Mouse (Mus musculus) heart, postnatal 25 days (tissue): ENCODE data around the gene Cnnm3. TPM values are rescaled to one million over a fixed set of nuclear protein-coding genes. Genes with fewer than 3 reads are reported as not detected.
"Not testable (repeated sequence)": the region's sequence is repeated elsewhere in the genome, so short reads cannot be mapped to it uniquely, and the experiment has no call there.

ENCODE experiments used
- DNase-seq: peaks from one replicate; pipeline ENCODE4 v3.0.0; 2022; ENCODE audit warnings: low spot score
- intact Hi-C: fragments of 180-260 bp; cut with DNase I; formaldehyde crosslinking; loops from one replicate; pipeline ENCODE4 v1.15.1; 2025
- total RNA-seq, 2 experiments: library from RNA; stranded (reverse); gene quantifications; 2 replicates each; pipeline ENCODE4 v1.2.3; 2021

Gene Cnnm3
- total RNA-seq, 2 experiments from 2014 or later = 14.7 to 15.7 TPM

DNA sequence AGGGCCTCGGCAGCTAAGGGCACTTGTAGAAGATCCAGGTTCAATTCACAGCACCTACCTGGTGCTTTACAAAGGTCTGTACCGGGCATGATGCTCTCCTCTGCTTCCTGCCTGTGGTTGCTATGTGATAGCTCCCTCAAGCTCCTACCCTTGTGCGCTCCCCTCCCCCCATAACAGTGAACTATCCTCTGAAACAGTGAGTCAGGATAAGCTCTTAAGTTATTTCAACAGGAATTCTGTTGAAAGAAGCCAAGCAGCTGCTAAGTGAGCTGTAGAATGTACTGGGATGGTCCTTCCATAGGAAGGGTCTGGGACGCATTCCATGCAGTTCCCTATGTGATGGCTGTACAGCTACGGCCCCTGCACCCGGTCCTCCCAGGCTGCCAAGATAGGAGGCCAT lies 21.9 kb downstream of the Cnnm3 start:
- intact Hi-C loops = no loop called here
- no peak for DNase-seq

DNA sequence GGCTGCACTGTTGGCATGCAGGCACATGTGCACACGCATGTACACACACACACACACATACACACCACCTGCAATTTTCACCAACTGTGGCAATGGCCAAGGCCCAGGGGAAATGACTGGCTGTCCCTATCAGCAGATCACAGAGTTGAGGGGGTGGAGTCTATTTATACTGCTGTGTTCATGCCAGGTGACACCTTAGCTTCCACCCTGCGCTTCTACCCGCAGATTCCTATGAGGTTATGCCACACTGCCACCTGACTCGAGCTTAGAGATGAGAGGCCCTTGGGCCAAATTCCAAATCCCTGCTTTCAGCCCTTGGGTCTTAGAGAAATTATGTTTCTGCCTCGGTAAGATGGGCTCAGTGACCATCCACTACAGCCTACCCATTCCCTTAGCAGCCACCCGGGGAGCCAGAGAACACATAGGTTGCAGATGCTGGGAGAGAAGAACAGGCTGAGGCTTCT lies 23.0 kb downstream of the Cnnm3 start:
- intact Hi-C loops = no loop called here

DNA sequence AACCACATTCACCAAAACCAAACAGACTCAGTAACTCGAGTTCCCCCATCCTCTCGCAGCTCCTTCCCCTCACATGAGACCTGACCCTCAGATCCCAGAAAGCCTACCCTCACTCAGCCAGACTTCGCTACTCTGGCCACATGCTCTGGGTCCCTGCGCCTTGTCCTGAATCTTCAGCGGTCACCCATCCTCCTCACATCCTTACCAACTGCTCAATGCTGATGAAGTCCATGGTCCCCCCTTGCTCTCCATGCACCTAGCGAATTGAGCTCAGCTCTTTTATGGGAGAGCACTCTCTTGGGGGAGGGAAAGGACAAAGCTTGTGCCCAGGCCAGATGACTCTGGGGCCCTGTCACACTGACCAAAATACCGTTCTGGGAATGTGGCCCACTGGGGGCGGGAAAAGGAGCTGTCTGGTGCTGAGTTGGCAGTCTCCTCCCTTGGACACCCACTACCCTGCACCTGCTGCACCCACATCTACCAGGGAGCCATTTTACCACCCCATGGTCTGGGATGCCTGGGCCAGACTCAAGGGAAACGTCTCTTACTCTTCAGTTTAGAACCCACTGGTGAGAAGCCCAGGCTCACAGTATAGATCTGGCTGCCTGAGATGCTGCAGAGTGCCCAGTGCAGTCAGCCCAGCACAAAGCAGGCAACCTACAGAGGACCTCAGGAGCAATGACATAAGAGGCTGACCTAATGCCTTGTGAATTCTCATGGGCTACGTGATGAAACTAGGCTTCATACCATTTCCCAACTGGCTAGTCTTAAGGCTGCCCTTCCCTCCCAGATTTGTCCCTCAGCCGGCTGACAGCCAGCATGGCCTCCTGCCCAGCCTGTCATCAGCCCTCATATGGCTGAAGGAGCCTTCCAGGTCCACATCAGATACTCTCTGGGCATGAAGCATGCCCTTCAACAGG lies 24.1 kb downstream of the Cnnm3 start:
- intact Hi-C loops = no loop called here
- DNase-seq = peak; percentile 31

More for the DNA sequence above, 23.0 kb downstream of the Cnnm3 start:
- DNase-seq = no peak

DNA sequence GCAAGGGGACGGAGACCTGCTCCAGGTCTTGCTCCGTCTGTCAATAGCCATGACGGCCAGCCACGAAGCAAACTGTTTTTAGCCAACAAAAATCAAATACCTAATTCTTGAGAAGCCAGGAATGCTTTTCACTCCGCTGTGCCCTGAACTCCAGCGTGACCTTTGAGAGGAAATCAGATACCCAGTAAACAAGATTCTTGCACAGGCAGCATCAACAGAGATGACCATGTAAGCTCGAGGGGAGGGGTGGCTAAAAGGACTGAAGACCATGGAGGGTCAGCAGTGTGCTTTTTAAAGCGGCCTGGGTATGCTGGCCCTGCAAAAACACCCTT lies 24.7 kb downstream of the Cnnm3 start:
- intact Hi-C loops = no loop called here

DNA sequence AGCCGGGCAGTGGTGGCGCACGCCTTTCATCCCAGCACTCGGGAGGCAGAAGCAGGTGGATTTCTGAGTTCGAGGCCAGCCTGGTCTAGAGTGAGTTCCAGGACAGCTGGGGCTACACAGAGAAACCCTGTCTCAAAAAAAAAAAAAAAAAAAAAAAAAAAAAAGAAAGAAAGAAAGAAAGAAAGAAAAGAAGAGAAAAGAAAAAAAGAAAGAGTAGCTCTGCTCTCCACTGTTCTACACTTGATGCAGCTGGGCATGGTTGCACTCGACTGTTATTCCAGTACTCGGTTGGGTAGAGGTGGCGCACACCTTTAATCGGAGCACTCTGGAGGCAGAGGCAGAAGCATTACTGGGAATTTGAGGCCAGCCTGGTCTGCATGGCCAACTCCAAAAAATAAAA lies 25.1 kb downstream of the Cnnm3 start, which contains the start of gene Ankrd23:
TSS of gene Ankrd23 (minus strand) at position 101 of the 400 bp plus-strand sequence.
- intact Hi-C loops, DNase-seq: not testable (repeated sequence)

More for the DNA sequence above, 24.7 kb downstream of the Cnnm3 start:
- DNase-seq = no peak

DNA sequence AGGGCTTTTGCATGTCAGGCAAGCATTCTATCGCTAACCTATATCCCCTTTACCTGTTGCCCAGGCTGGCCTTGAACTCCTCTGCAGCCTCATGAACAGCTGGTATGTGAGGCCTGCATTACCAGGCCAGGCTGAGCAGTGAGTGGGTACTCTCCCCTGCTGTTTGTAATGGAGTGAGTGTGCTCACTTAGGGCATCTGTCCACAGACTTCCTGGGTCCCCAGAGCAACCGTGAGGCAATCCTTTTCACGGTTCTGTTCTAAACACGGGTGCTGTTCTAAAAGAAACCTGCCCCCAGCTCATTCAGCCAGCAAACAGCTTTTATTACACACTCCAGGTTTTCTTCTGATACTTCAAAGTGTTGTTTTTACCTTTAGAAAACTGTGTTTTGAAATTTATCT lies 27.1 kb downstream of the Cnnm3 start:
- DNase-seq = no peak
- intact Hi-C loops = no loop called here

DNA sequence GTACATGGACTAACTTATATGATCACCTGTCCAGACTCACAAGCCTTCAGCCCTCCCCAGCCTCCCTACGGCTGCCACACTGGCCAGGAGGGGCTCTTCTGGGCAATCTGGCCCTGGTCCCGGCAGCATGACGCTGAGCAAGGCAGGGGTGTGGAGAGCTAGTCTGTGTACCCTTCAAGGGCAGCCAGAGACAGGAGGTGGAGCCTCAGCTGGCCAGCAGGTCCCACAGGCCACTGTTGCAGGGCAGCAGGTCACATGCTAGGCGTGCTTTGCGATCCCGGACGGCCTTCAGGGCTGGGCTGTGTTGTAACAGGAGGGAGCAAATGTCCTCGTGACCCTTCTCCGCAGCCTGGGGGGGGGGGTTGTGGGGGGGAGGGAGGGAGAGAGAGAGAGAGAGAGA lies 27.5 kb downstream of the Cnnm3 start, which contains the start of gene Gm42417:
TSS of gene Gm42417 (minus strand) at position 244 of the 400 bp plus-strand sequence.
- peak; percentile 63 for DNase-seq
- intact Hi-C loops = no loop called here

DNA sequence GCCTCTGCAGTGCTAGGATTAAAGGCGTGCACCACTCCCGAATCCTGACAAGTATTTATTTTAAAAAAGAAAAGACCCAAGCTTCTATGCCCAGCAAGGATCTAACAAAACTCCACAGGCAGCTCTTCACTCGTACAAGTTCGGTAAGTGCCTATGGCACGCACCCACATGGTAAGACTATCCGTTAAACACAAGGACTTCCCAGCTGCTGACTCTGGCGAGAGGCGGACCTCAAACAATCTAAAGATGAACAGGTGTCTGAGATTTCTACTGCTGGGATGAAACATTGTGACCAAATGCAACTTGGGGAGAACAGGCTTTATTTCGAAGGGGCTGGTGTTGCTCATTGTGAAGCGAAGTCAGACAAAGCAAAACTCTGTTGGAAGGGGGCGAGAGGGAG lies 28.5 kb downstream of the Cnnm3 start:
- DNase-seq = no peak
- intact Hi-C loops = no loop called here

DNA sequence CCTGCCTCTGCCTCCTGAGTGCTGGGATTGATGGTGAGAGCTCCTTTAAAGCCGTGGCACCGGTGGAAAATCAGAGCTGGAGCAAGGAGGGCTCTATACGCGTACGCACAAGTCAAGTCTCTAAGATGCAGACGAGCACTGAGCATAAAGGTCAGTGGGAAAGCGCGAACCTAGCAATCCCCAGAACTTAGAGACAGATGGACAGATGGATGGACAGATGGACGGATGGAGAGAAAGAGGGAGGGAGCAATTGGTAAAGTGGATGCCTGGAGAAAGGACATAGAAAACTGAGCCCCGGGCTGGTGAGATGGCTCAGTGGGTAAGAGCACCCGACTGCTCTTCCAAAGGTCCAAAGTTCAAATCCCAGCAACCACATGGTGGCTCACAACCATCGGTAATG lies 29.1 kb downstream of the Cnnm3 start:
- intact Hi-C loops = no loop called here
- DNase-seq = no peak

DNA sequence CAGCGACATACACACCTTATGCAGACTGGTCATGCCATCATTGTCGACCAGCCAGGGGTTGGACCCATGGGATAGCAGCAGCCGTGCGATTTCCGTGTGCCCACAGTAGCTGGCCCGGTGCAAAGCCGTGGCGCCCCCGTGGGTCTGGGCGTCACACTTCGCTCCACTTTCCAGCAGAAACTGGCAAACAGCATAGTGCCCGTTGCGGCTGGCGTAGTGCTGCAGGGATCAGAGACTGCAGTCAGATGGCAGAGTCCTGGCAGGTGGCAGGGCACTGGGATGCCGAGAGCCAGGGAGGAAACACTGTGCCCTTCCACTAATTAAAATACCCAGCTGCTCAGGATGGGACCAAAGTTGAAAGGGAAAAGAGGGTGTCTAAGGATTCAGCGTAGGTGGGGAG lies 30.2 kb downstream of the Cnnm3 start:
- intact Hi-C loops = no loop called here
- DNase-seq = no peak

DNA sequence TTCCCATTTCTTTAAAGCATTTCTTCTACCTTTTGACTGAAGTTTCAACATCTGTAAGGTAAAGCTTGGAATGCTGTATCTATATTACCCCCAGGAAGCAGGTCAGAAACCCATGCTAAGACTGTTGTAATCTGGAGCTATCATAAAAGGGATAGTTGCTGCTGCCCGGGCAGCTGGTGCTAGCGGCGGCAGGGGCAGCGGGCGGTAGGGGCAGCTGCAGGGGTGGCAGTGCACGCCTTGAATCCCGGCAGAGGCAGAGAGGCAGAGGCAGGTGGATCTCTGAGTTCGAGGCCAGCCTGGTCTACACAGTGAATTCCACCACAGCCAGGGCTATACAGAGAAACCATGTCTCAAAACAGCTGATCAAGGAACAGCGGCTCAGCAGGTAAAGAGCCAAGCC lies 31.3 kb downstream of the Cnnm3 start:
- intact Hi-C loops = no loop called here
- DNase-seq = no peak

DNA sequence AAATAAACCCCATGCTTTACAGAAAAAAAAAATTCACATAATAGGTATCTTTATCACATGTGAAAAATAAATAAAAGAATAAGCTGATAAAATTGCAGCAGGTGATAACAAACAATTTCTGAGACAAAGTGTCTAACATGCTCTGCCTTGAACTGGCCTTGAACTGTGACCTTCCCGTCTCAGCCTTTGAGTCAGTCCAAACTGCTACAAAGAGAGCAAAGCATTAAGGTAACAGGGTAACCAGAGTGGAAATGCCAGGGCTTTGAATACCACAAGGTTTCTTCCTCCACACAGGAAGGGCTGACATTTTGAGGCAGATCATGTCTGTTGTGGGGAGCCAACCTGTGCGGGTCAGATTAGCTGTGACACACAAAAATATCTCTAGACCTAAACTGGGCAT lies 33.7 kb downstream of the Cnnm3 start:
- DNase-seq = no peak
- intact Hi-C loops = loop anchor here (2.0 kb wide), 1 partner anchor 31 kb away; no protein-coding TSS in a partner anchor

DNA sequence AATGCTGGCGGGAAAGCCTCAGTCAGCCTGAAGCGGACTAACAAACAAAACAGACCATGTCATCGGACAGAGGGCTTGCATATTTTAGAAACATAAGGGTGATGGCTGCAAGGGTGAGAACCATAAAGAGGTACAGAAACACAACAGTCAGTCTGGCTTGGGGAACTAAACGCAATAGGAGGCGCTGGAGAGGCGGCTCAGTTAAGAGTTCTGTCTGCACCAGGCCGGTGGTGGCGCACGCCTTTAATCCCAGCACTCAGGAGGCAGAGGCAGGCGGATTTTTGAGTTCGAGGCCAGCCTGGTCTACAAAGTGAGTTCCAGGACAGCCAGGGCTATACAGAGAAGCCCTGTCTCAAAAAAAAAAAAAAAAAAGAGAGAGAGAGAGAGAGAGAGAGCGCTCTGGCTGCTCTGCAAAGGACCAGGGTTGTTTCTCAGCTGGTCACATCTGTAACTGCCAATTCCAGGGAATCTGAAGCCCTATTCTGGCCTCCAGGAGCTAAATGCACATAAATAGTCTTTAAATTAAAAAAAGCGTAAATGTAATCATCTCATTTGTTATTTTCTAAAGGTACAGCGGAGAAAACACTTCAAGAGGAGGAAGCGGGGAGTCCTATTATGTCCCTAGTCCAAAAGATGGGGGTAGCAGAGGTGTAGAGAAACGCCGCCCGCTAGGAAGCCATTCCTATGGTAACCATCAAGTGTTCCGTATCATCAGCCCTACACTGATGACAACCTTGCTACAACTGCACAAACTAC lies 34.4 kb downstream of the Cnnm3 start:
- no peak for DNase-seq
- intact Hi-C loops = loop anchor here (2.0 kb wide), 2 partner anchors 31 to 119 kb away; no protein-coding TSS in a partner anchor

DNA sequence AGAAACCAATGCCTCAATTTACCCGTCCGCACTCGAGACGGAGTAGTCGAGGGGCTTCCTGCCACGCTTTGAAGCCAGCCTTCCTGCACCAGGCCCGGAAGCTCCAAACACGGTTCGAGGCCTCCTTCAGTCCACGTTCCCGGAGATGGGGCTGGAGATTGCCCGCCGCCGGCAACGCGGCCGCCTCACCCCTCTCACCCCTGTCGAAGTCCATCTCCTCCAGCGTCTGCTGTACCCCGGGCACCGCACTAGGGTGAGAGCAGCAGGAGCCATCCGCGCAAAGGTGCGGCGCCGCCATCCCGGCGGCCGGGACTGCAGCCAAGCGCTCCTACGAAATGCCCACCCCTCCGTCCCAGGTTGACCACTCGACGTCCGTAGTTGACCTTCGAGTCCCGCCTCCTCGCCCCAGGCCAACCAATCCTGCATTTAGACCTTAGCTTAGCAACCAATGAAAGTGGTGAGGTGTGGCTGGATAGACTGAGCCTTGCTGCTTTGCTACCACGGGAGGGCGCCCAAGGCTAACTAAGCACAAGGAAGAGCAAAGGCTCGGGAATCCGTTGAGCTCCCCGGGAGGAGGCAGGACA lies 35.3 kb downstream of the Cnnm3 start, which contains the start of gene Ankrd39:
TSS of gene Ankrd39 (minus strand) at position 558 of the 584 bp plus-strand sequence.
- intact Hi-C loops = loop anchor here (1.0 to 2.0 kb wide), 2 partner anchors 88 to 118 kb away; no protein-coding TSS in a partner anchor
- peak; percentile 97 for DNase-seq

DNA sequence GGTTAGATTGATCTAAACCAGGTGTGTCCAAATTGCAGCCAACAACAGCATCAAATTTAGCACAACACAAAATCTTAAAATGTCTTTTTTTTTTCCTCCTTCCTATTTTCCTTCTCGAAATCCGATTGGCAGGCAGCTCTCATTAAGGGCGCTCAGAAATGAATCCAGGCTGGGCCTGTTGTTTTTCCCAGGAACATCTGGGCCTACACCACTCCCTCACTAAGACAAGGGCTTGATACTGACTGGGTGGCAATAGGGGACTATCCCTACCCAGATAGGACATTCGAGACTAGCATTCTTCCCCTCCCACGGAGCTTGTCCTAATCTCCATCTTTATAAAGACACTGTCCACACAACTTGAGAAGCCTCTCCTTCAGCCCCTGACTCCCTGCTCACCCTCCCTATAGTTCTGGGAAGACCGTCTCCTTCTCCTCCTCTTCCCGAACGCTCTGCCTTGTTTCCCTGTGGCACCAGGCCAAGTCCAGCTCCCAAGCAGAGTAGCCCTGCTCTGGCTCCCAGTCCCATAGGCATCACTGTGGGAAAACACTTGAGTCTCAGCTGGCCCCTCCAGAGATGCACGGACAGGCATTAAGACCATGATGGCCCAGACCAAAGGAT lies 36.4 kb downstream of the Cnnm3 start:
- no peak for DNase-seq
- intact Hi-C loops = loop anchor here (1.0 to 2.0 kb wide), 3 partner anchors 87 to 137 kb away; no protein-coding TSS in a partner anchor

DNA sequence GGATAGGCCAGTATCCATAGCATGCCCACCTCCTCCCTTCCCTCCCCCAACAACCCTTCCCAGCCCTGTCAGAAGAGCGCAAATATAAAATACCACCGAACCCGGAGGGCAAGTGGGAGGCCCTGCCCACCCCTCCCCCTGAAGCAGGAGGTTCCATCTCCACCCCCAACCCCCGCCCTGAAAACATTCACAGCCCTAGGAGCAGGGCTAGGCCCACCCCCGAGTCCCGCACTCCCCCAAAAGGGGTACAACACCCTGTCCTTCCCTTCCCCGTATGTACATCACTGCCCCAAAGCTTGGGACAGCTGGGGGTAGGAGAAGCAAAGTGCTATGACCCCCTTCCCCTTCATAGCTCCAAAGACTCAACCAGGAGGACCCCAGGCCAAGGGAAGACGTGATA lies 37.1 kb downstream of the Cnnm3 start:
- intact Hi-C loops = loop anchor here (2.0 kb wide), 1 partner anchor 136 kb away; no protein-coding TSS in a partner anchor
- no peak for DNase-seq

DNA sequence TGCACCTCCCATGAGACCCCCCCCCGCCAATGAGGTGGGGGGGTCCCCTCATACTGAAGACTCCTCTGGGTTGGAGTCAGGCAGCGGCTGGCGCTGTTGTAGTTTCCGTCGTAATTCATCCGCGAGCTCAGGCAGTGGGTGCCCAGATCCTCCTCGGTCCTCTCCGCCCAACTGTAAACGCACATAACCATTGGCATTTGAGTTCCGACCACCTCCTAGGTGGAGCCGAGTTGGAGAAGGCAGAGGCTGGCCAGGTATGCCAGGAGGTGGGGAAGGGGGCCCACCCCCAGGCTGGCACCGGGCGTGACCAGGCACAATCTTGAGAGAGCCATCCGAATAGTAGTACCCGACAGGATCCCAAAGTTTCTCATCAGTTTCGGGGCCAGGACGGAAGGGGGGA lies 37.8 kb downstream of the Cnnm3 start:
- intact Hi-C loops = loop anchor here (2.0 kb wide), 1 partner anchor 135 kb away; no protein-coding TSS in a partner anchor
- DNase-seq = no peak

DNA sequence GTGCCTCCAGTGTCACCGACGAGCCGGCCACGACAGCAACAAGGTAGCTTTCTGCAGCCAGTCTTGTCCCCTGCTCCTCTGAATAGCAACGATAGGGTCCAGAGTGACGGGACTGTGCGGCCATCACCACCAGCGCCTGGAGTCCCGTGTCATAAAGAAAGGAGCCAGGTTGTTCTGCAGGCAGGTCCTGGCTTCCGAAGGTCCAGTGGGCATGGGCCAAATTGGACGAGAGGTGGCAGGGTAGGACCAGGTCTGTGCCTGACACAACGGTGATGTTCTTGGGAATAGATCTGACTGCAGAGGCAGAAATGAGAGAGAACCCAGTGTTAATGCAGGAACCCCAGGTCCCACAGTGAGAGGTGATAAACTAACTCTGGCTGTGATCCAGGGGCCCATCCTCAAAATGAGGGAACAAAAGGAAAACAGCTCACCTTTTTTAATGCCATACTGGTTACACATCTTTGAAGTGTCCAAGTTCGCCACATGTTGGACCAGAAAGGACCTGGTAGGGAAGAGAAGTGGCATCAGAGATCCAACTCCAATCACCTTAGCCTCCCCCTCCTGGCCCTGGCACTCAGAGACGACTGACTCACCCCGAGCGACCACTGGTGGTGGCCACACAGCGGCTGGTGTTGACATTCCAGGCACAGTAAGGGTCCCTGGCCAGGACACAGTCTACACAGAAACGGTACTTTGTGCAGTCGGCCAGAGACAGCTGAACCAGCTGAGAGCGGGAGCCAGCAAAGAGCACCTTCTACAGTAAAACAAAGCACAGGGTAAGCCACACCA lies 38.6 kb downstream of the Cnnm3 start:
- DNase-seq = no peak
- intact Hi-C loops = no loop called here

DNA sequence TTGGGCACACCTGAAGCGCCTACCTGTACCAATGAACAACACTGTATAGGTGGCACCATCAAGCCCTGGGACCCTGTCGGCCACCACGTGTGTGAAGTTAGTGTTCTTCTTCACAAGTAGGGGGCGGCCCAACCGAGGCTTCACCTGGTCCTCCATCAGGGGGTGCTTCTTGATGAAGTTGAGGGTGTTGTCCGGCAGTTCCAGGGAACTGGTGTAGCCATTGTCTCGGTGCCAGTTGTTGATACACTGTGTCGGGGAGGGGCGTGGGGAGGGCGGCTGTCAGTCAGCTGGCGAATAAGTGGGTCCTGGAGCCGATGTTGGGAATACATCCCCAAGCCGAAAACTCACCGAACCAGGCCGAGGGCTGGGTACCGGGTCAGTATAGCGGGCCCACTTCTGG lies 40.2 kb downstream of the Cnnm3 start:
- intact Hi-C loops = no loop called here

More for the DNA sequence above, 40.2 kb downstream of the Cnnm3 start:
- DNase-seq = no peak
